Mouse (Mus musculus): Measurements from ENCODE around the gene Sfxn5. TPM values are rescaled to one million over a fixed set of nuclear protein-coding genes. Genes with fewer than 3 reads are reported as not detected.

The Sfxn5 gene
- polyA plus RNA-seq, 2 experiments, result 0.77 to 1.2 TPM

GRCm38 (mm10) chr6:85332351-85332999 lies 747 bp downstream of the Sfxn5 start:
- WGBS (ENCODE audit: insufficient replicate concordance), result under 1% methylated on average over 41 of the region's 41 CpGs
- H3K4me3 ChIP-seq (ENCODE audit: insufficient read depth in 1 of 2, low read depth in 2 of 2, low read length in 2 of 2), result peak overlapping the region; percentile 75 to 84
- no peaks in the 10 kb centered on the region for H3K36me3 ChIP-seq (replicated peaks; ENCODE audit: control insufficient read depth, insufficient read depth, low read depth)
- peak overlapping the region; percentile 94 for H3K4me2 ChIP-seq (ENCODE audit: low read depth)
- peak; percentile 36 for ATAC-seq (ENCODE audit: insufficient read depth)
- TF ChIP-seq CTCF (IDR thresholded peaks at IDR 0.05; ENCODE audit: low read depth), result no peak
- no peak for TF ChIP-seq EP300 (IDR thresholded peaks at IDR 0.05; ENCODE audit: low read depth)
- no peaks in the 10 kb centered on the region for H3K9me3 ChIP-seq (ENCODE audit: control insufficient read depth, low read length)
- H3K27ac ChIP-seq, result no peak overlapping the region
- no peak for DNase-seq (ENCODE audit: low read depth in 3 of 3, low spot score in 3 of 3)
- peaks cover 3% of the 10 kb centered on the region for H3K27me3 ChIP-seq (ENCODE audit: control insufficient read depth, insufficient read depth, low read length)
- H3K4me1 ChIP-seq (replicated peaks; ENCODE audit: control insufficient read depth in 2 of 2, insufficient read depth in 2 of 2, low read length in 1 of 2), result peaks cover 0 to 8% of the 10 kb centered on the region in 2 experiments; a peak in 2 of 4 replicates
- H3K9ac ChIP-seq (replicated peaks), result peak overlapping the region; percentile 68

DNA sequence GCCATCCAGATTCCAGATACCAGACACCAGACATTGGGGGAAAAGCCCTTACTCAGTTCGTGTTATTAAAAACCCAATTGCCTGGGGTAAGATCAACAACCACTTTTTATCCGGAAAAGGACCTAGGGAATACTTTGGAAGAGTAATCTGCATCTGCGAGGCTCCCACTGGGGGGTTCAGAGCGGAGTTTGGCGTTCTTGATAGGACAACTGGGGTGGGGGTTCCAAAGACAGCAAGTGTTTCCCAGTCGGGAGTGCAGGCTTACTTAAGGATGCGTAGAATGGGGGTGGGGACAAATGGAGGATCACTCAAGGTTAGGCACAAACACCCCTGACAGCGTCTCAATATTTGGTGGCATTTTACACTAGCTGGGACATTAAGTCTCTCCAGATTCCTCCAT lies 1.5 kb downstream of the Sfxn5 start:
- WGBS (ENCODE audit: insufficient replicate concordance), result 29% methylated on average over 8 of the region's 8 CpGs
- Histone ChIP-seq H3K9ac (replicated peaks) (no peak overlapping the region), H3K4me2 (ENCODE audit: low read depth) (peak overlapping the region; percentile 94; the same call in 1 of the 2 replicates), H3K27ac (no peak overlapping the region), H3K4me3 (ENCODE audit: insufficient read depth in 1 of 2, low read depth in 2 of 2, low read length in 2 of 2) (no peak overlapping the region), H3K27me3 (ENCODE audit: control insufficient read depth, insufficient read depth, low read length) (peaks cover 3% of the 10 kb centered on the region), H3K36me3 (replicated peaks; ENCODE audit: control insufficient read depth, insufficient read depth, low read depth) (no peaks in the 10 kb centered on the region), H3K9me3 (ENCODE audit: control insufficient read depth, low read length) (no peaks in the 10 kb centered on the region), H3K4me1 (replicated peaks; ENCODE audit: control insufficient read depth in 2 of 2, insufficient read depth in 2 of 2, low read length in 1 of 2) (peaks cover 0 to 8% of the 10 kb centered on the region in 2 experiments; a peak in 2 of 4 replicates)
- TF ChIP-seq EP300 (IDR thresholded peaks at IDR 0.05; ENCODE audit: low read depth) (no peak), CTCF (IDR thresholded peaks at IDR 0.05; ENCODE audit: low read depth) (no peak)
- DNase-seq (ENCODE audit: low read depth in 3 of 3, low spot score in 3 of 3), result no peak
- no peak for ATAC-seq (ENCODE audit: insufficient read depth)

GRCm38 (mm10) chr6:85331221-85331735 lies 1.9 kb downstream of the Sfxn5 start:
- H3K36me3 ChIP-seq (replicated peaks; ENCODE audit: control insufficient read depth, insufficient read depth, low read depth), result no peaks in the 10 kb centered on the region
- DNase-seq (ENCODE audit: low read depth in 3 of 3, low spot score in 3 of 3) (no peak), ATAC-seq (ENCODE audit: insufficient read depth) (no peak)
- H3K27ac ChIP-seq, result no peak overlapping the region
- H3K4me3 ChIP-seq (ENCODE audit: insufficient read depth in 1 of 2, low read depth in 2 of 2, low read length in 2 of 2), result no peak overlapping the region
- no peak for TF ChIP-seq EP300 (IDR thresholded peaks at IDR 0.05; ENCODE audit: low read depth)
- TF ChIP-seq CTCF (IDR thresholded peaks at IDR 0.05; ENCODE audit: low read depth), result no peak
- WGBS (ENCODE audit: insufficient replicate concordance), result 35% methylated on average over 6 of the region's 6 CpGs
- no peaks in the 10 kb centered on the region for H3K9me3 ChIP-seq (ENCODE audit: control insufficient read depth, low read length)
- H3K27me3 ChIP-seq (ENCODE audit: control insufficient read depth, insufficient read depth, low read length), result peaks cover 3% of the 10 kb centered on the region
- H3K9ac ChIP-seq (replicated peaks), result no peak overlapping the region
- H3K4me1 ChIP-seq (replicated peaks; ENCODE audit: control insufficient read depth in 2 of 2, insufficient read depth in 2 of 2, low read length in 1 of 2), result peaks cover 0 to 8% of the 10 kb centered on the region in 2 experiments; a peak in 2 of 4 replicates
- H3K4me2 ChIP-seq (ENCODE audit: low read depth), result no peak overlapping the region

DNA sequence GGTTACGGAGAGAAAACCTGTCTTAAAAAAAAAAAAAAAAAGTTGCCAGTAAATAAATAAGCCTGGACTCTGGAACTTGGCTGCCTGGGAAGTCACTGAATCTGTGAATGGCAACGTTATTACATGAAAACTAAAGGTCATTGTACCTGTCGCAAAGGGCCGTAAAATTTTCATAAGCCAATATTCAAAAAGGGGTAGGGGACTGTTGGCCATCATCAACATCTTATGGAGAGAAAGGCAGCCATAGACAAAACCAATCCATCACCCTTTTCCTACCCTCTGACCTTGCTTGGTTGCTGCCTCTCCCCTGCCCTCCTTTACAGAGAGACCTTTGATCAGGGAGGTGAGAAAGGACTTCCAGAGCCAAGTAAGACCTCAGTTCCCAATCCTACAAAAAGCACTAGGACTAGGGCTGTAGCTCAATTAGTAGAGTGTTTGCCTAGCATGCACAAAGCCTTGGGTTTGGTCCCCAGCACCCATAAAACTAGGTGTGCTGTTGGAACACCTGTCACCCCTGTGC lies 3.5 kb downstream of the Sfxn5 start:
- WGBS (ENCODE audit: insufficient replicate concordance), result 65% methylated on average over 4 of the region's 4 CpGs
- peaks cover 3% of the 10 kb centered on the region for H3K27me3 ChIP-seq (ENCODE audit: control insufficient read depth, insufficient read depth, low read length)
- ATAC-seq (ENCODE audit: insufficient read depth), result no peak
- no peak overlapping the region for H3K9ac ChIP-seq (replicated peaks)
- no peak overlapping the region for H3K27ac ChIP-seq
- TF ChIP-seq EP300 (IDR thresholded peaks at IDR 0.05; ENCODE audit: low read depth), result no peak
- TF ChIP-seq CTCF (IDR thresholded peaks at IDR 0.05; ENCODE audit: low read depth), result no peak
- no peaks in the 10 kb centered on the region for H3K9me3 ChIP-seq (ENCODE audit: control insufficient read depth, low read length)
- no peak for DNase-seq (ENCODE audit: low read depth in 3 of 3, low spot score in 3 of 3)
- H3K36me3 ChIP-seq (replicated peaks; ENCODE audit: control insufficient read depth, insufficient read depth, low read depth), result no peaks in the 10 kb centered on the region
- H3K4me3 ChIP-seq (ENCODE audit: insufficient read depth in 1 of 2, low read depth in 2 of 2, low read length in 2 of 2), result no peak overlapping the region
- H3K4me2 ChIP-seq (ENCODE audit: low read depth), result no peak overlapping the region
- peaks cover 0 to 8% of the 10 kb centered on the region in 2 experiments; a peak in 2 of 4 replicates for H3K4me1 ChIP-seq (replicated peaks; ENCODE audit: control insufficient read depth in 2 of 2, insufficient read depth in 2 of 2, low read length in 1 of 2)

GRCm38 (mm10) chr6:85326564-85326963 lies 6.7 kb downstream of the Sfxn5 start:
- Histone ChIP-seq H3K4me2 (ENCODE audit: low read depth) (no peak overlapping the region), H3K4me3 (ENCODE audit: insufficient read depth in 1 of 2, low read depth in 2 of 2, low read length in 2 of 2) (no peak overlapping the region), H3K27me3 (ENCODE audit: control insufficient read depth, insufficient read depth, low read length) (no peaks in the 10 kb centered on the region), H3K27ac (no peak overlapping the region), H3K36me3 (replicated peaks; ENCODE audit: control insufficient read depth, insufficient read depth, low read depth) (no peaks in the 10 kb centered on the region), H3K9me3 (ENCODE audit: control insufficient read depth, low read length) (no peaks in the 10 kb centered on the region), H3K4me1 (replicated peaks; ENCODE audit: control insufficient read depth in 2 of 2, insufficient read depth in 2 of 2, low read length in 1 of 2) (peaks cover 0 to 2% of the 10 kb centered on the region in 2 experiments; a peak in 1 of 4 replicates), H3K9ac (replicated peaks) (no peak overlapping the region)
- TF ChIP-seq EP300 (IDR thresholded peaks at IDR 0.05; ENCODE audit: low read depth) (no peak), CTCF (IDR thresholded peaks at IDR 0.05; ENCODE audit: low read depth) (no peak)
- no peak for DNase-seq (ENCODE audit: low read depth in 3 of 3, low spot score in 3 of 3)
- ATAC-seq (ENCODE audit: insufficient read depth), result no peak
- 56% methylated on average over 4 of the region's 4 CpGs for WGBS (ENCODE audit: insufficient replicate concordance)

Data from liver, embryonic 14.5 days (tissue).